Mouse (Mus musculus): ENCODE data around the gene Mrpl17. TPM values are rescaled to one million over a fixed set of nuclear protein-coding genes. Genes with fewer than 3 reads are reported as not detected.
A peak's percentile ranks its signal among the peaks of the same experiment; 100 is the strongest.

Gene Mrpl17
- polyA plus RNA-seq, 1 experiment from 2014 or later = 201 TPM

DNA sequence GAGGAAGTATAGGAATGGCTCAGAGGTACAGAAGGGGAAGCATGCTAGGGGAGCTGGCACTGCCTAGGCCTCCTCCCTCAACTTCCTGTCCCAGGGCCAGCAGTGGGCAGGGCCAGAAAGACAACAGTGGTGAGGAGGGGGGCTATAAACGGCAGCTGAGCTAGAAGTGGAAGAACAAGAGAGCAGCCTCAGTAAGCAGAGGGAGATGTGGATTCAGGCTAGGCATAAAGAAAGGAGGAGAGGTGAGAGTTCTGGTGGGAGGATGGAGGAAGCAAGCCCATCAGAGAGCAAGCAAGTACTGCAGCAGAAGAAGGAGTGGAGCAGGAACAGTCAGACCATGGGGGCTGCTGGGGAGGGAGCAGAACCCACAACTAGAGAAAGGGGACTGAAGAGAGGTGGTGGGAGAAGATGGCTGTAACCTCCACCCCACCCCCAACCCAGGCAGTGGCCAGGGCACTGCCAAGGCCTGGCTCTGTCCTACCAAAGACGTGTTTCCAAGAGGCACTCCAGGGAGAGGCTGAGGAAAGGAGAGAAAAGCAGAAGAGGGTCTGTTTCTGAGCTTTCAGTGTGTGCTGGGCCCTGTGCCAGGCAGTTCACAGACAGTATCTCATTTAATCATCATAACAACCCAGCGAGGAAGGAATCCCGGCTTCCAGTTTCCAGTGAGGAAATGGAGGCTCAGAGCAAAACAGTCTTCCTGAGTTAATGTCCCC lies 32.2 kb downstream of the Mrpl17 start:
- Histone ChIP-seq H3K36me3 (peaks cover 83% of the 10 kb centered on the region), H3K4me1 (replicated peaks) (peaks cover 69% of the 10 kb centered on the region), H3K9ac (replicated peaks) (peak overlapping the region; percentile 39), H3K9me3 (no peaks in the 10 kb centered on the region), H3K4me2 (replicated peaks) (peak overlapping the region; percentile 37), H3K27ac (peak overlapping the region; percentile 53), H3K27me3 (no peaks in the 10 kb centered on the region), H3K4me3 (replicated peaks) (no peak overlapping the region)
- WGBS = 38% methylated on average over 4 of the region's 4 CpGs
- ATAC-seq = peak; percentile 66

DNA sequence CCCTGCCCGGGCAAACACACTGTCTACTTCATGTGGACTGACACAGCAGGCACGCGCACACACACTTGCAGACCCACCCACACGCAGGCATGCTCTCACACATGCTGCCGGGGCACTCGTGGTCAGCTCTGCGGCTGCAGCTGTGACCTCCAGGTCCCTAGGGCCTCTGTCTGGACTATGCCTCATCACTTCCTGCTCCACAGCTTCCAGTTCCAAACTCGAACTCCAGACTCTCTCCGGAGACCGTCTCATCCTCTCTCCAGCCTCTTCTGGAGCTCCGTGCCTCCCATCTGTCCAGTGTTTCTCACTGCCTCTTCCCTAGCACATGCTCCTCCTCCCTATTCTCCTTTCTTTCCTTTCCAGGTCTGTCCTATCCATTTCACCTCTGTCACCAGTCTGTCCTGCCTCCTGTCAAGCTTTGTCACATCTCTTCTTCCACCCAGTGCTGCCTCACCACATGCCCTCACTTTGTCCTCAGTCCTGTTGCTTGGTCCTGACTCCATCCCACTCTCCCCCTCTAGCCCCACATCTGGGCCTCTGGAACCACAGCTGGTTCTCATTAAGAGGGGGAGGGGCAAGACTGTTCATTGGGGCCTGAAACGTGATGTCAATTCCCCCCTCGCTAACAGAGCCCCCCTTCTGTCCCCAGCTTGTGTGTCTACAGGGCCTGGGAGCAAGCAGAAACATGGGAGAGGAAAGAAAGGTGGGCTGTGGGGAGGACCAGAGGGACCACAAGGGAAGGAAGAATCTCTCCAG lies 32.9 kb downstream of the Mrpl17 start:
- 64% methylated on average over 13 of the region's 13 CpGs for WGBS
- Histone ChIP-seq H3K4me1 (replicated peaks) (peaks cover 64% of the 10 kb centered on the region), H3K36me3 (peaks cover 83% of the 10 kb centered on the region), H3K9me3 (no peaks in the 10 kb centered on the region), H3K27ac (peak overlapping the region; percentile 53; the same call in 1 of the 2 replicates), H3K4me2 (replicated peaks) (peak overlapping the region; percentile 37), H3K27me3 (no peaks in the 10 kb centered on the region), H3K4me3 (replicated peaks) (no peak overlapping the region), H3K9ac (replicated peaks) (peak overlapping the region; percentile 39)
- peak; percentile 44 for ATAC-seq

DNA sequence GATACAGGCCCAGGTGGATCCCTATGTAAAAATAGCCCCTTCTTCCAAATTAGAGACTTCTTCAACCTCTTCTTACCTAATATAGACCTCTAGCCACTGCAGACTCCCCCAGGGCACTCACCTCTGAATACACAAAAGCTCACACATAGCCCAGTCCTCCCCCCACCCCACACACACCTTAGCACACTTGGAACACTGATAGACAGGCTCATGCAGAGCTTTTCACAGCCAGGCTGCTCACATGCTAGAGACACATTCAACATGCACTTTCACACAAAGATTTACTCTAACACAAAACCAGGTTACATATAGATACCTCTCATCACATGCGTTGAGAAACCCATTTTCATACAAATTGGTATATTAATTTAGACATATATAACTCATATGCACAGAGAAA lies 33.6 kb downstream of the Mrpl17 start:
- Histone ChIP-seq H3K27me3 (no peaks in the 10 kb centered on the region), H3K4me3 (replicated peaks) (no peak overlapping the region), H3K36me3 (peaks cover 83% of the 10 kb centered on the region), H3K9me3 (no peaks in the 10 kb centered on the region), H3K27ac (no peak overlapping the region), H3K4me2 (replicated peaks) (no peak overlapping the region), H3K9ac (replicated peaks) (no peak overlapping the region), H3K4me1 (replicated peaks) (peaks cover 58% of the 10 kb centered on the region)
- 98% methylated on average over 1 of the region's 1 CpGs for WGBS
- no peak for ATAC-seq

DNA sequence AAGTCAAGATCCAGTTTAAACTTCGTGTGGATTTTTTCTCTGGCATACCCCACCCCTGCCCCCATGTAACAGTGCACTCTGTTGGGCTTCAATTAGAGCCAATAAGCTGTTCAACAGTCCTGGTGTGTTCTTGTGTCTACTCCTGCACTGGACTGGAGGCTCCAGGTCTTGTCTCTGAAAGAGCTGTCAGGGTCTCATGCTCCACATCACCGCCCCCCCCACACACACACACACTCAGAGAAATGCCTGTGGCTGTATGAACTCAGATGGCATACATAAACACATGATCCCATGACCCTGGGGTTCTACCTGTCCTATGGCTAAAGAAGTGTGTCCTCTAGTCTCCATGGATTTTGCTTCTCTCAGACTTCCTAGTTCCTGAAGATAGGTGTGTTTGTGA lies 34.9 kb downstream of the Mrpl17 start:
- H3K36me3 ChIP-seq = peaks cover 83% of the 10 kb centered on the region
- H3K4me3 ChIP-seq (replicated peaks) = no peak overlapping the region
- H3K27ac ChIP-seq = no peak overlapping the region
- no peak for ATAC-seq
- H3K9me3 ChIP-seq = no peaks in the 10 kb centered on the region
- H3K9ac ChIP-seq (replicated peaks) = no peak overlapping the region
- peaks cover 65% of the 10 kb centered on the region for H3K4me1 ChIP-seq (replicated peaks)
- H3K4me2 ChIP-seq (replicated peaks) = no peak overlapping the region
- 87% methylated on average over 2 of the region's 2 CpGs for WGBS
- H3K27me3 ChIP-seq = no peaks in the 10 kb centered on the region

DNA sequence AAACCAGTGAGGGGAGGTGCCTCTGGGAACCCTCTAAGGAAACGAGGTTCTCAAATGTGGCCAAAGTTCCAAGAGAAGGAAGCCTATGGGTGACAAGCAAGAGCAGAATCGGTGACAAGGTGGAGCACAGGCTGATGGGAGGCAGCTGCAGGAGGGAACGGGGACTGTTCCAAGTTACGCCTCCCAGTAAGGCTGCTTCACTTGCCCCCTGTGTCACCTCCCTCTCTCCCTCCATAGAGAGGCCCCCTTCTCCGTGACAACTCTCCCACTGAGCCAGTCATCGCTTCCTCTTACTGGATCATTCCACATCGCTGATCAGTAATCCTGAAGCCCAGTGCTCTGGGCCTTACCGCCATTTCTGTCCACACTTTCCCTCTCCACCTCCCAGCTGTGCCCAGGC lies 36.2 kb downstream of the Mrpl17 start:
- peaks cover 79% of the 10 kb centered on the region for H3K4me1 ChIP-seq (replicated peaks)
- no peak overlapping the region for H3K4me2 ChIP-seq (replicated peaks)
- no peaks in the 10 kb centered on the region for H3K9me3 ChIP-seq
- no peak overlapping the region for H3K4me3 ChIP-seq (replicated peaks)
- ATAC-seq = no peak
- peak overlapping the region; percentile 42; the same call in 1 of the 2 replicates for H3K9ac ChIP-seq (replicated peaks)
- 33% methylated on average over 8 of the region's 8 CpGs for WGBS
- no peaks in the 10 kb centered on the region for H3K27me3 ChIP-seq
- H3K36me3 ChIP-seq = peaks cover 82% of the 10 kb centered on the region
- H3K27ac ChIP-seq = no peak overlapping the region

DNA sequence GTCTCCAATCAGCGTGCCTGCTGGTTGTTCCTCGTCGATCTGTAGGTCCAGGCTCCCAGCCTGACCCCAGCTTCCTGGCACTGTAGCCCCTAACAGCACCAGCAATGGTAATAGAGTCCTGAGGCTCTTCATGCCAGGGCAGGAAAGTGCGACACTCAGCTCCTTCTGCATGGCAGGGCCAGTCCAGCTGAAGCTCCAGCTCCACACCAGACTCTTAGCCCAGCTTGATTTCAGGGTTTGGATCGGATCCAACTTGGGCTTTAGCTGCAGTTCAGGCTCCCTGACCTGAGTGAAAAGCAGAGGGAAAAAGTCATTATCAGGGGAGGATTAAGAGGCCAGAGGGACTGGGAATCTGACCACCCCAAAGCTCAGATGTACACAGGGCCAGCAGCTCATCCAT lies 37.9 kb downstream of the Mrpl17 start:
- 81% methylated on average over 5 of the region's 5 CpGs for WGBS
- ATAC-seq = no peak
- Histone ChIP-seq H3K4me1 (replicated peaks) (peaks cover 79% of the 10 kb centered on the region), H3K9me3 (no peaks in the 10 kb centered on the region), H3K4me3 (replicated peaks) (no peak overlapping the region), H3K27me3 (no peaks in the 10 kb centered on the region), H3K9ac (replicated peaks) (no peak overlapping the region), H3K27ac (no peak overlapping the region), H3K36me3 (peaks cover 75% of the 10 kb centered on the region), H3K4me2 (replicated peaks) (no peak overlapping the region)

DNA sequence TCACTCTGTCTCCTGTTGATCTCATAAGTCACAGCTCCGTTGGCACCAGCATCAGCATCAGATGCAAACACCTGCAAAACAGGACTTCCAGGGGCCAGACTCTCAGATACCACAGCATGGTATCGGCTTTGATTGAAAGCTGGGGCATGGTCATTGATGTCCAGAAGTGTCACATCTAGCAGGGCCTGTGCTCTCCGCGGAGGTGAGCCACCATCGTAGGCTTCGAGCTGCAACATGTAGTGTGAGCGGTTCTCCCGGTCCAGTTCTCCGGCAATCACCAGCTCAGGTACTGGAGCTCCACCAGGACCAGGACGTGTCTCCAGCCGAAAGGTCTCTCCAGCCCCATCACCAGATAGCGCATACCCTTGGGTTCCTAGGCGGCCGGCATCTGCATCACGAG lies 38.6 kb downstream of the Mrpl17 start:
- Histone ChIP-seq H3K4me3 (replicated peaks) (no peak overlapping the region), H3K27me3 (no peaks in the 10 kb centered on the region), H3K9me3 (no peaks in the 10 kb centered on the region), H3K36me3 (peaks cover 78% of the 10 kb centered on the region), H3K9ac (replicated peaks) (no peak overlapping the region), H3K4me1 (replicated peaks) (peaks cover 79% of the 10 kb centered on the region), H3K27ac (no peak overlapping the region), H3K4me2 (replicated peaks) (no peak overlapping the region)
- no peak for ATAC-seq
- WGBS = 97% methylated on average over 15 of the region's 15 CpGs

DNA sequence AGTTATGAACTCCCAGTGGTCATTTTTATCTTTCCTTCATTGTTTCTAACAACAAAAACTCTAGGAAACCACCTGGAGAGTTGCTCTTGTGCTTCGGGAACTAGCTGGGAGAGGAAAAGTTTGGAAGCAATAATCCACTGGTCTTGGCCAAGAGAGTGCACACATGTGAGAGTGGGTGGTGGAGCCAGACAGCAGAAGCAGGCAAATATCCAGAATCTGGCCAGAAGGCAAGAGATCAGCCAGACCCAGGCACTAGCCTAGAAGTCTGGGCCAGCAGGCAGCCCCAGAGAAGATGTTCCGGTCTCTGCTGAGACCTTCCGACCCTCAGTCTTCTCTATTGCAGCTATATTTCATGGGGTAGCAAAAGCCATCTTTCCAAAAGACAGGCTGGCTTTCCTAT lies 40.9 kb downstream of the Mrpl17 start:
- peaks cover 11% of the 10 kb centered on the region for H3K27me3 ChIP-seq
- ATAC-seq = no peak
- no peak overlapping the region for H3K4me2 ChIP-seq (replicated peaks)
- H3K4me3 ChIP-seq (replicated peaks) = no peak overlapping the region
- no peak overlapping the region for H3K27ac ChIP-seq
- H3K9ac ChIP-seq (replicated peaks) = no peak overlapping the region
- peaks cover 83% of the 10 kb centered on the region for H3K36me3 ChIP-seq
- 93% methylated on average over 3 of the region's 3 CpGs for WGBS
- no peaks in the 10 kb centered on the region for H3K9me3 ChIP-seq
- H3K4me1 ChIP-seq (replicated peaks) = peaks cover 62% of the 10 kb centered on the region

DNA sequence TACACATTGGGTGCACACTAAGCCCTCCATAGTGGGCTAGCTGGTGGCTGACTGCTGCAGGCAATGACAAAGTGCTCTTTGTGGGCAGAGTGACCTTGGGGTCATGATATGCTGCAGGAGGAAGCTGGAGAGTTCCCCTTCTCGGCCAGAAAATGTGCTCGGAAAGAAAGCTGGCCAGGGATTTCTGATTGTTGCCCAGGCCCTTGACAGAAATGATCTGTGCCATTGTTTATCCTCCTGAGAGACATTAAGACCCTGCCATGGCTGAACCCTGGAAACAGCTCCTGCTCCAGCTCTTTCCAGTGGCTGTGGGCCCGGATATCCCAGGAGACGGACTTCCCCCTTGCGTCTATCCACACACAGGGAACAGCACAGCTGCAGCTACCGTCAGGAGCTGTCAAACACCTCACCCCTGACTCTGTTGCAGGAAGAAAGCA lies 43.2 kb downstream of the Mrpl17 start:
- Histone ChIP-seq H3K4me3 (replicated peaks) (no peak overlapping the region), H3K27ac (peak overlapping the region; percentile 52), H3K27me3 (peaks cover 31% of the 10 kb centered on the region), H3K36me3 (peaks cover 92% of the 10 kb centered on the region), H3K9ac (replicated peaks) (peak overlapping the region; percentile 10; the same call in 1 of the 2 replicates), H3K4me2 (replicated peaks) (0 out of 2 replicates have a peak overlapping the region, but pooled peaks have one; percentile 2), H3K9me3 (no peaks in the 10 kb centered on the region), H3K4me1 (replicated peaks) (peaks cover 49% of the 10 kb centered on the region)
- peak; percentile 44 for ATAC-seq
- 13% methylated on average over 6 of the region's 6 CpGs for WGBS

DNA sequence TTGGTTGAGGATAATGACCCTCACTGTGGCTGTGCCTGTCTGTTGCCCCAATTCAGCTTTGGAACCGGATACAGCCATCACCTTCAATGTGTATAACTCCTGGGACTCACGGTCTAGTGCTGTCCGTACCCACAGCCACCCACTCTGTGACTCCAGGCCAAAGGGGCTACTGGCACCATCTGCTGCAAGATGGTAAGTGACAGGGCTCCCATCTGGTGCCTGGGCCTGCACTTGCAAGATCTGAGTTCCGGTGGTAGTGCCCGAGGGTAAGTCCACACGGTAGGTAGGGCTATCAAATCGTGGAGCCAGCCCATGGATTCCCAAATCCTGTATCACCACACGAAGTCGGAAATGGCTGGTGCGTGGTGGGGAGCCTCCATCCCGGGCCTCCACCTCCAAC lies 46.6 kb downstream of the Mrpl17 start:
- no peak overlapping the region for H3K9ac ChIP-seq (replicated peaks)
- no peak overlapping the region for H3K4me2 ChIP-seq (replicated peaks)
- peaks cover 26% of the 10 kb centered on the region for H3K4me1 ChIP-seq (replicated peaks)
- no peak for ATAC-seq
- no peaks in the 10 kb centered on the region for H3K9me3 ChIP-seq
- no peak overlapping the region for H3K27ac ChIP-seq
- 86% methylated on average over 11 of the region's 11 CpGs for WGBS
- H3K4me3 ChIP-seq (replicated peaks) = no peak overlapping the region
- peaks cover 82% of the 10 kb centered on the region for H3K36me3 ChIP-seq
- peaks cover 37% of the 10 kb centered on the region for H3K27me3 ChIP-seq

DNA sequence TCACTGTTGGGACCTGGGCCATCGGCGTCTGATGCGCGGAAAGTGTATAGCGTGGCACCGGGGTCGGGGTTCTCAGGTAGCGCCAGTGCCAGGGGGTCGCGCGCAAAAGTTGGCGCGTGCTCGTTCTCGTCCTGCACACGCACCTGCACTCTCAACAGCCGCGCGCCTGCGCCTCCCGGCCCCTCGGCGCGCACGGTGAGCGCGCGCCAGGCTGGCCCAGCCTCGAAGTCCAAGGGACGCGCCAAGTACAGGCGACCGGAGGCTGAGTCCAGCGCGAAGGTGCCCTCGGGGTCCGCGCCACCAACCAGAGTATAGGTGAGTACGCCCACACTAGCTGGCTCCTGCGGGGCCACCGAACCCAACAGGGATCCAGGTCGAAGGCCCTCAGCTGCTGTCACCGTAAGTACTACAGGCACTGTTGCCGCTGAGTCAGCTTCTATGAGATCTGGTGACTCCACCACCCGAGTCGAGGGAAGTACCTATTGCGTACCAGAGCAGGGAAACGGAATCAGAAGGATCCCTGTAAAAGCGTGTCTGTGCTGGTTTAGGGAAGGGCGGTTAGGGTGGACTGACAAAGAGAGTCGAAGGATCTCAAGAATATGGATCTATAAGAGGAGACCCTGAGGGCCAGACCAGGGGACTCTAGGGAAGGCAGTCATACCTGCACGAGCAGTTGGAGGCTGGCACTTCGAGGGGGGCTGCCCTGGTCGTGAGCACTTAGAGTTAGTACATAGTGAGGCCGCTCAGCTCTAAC lies 48.2 kb downstream of the Mrpl17 start:
- ATAC-seq = peak; percentile 12
- Histone ChIP-seq H3K27ac (no peak overlapping the region), H3K36me3 (peaks cover 88% of the 10 kb centered on the region), H3K4me2 (replicated peaks) (no peak overlapping the region), H3K9me3 (no peaks in the 10 kb centered on the region), H3K4me1 (replicated peaks) (peaks cover 9% of the 10 kb centered on the region), H3K9ac (replicated peaks) (no peak overlapping the region), H3K27me3 (peaks cover 37% of the 10 kb centered on the region), H3K4me3 (replicated peaks) (no peak overlapping the region)
- 20% methylated on average over 55 of the region's 55 CpGs for WGBS
